Mouse (Mus musculus) ES-E14 (cell line): Measurements from ENCODE around the gene Abcc6. TPM values are rescaled to one million over a fixed set of nuclear protein-coding genes. Genes with fewer than 3 reads are reported as not detected.

Experiments used
- DNase-seq: peaks from one replicate; pipeline ENCODE4 v3.0.0-alpha.2; 2013; ENCODE audit warnings: low read depth, low spot score
- H3K27ac ChIP-seq: 2 replicates; pipeline ENCODE4 v1.5.1; 2012; ENCODE audit warnings: low read depth, mild to moderate bottlenecking, low read length, moderate library complexity, mixed read lengths; ENCODE audit not compliant: poor library complexity, insufficient read depth, severe bottlenecking
- H3K36me3 ChIP-seq: 2 replicates; pipeline ENCODE4 v1.6.1; 2012; ENCODE audit warnings: mild to moderate bottlenecking, low read length, moderate library complexity, mixed read lengths; ENCODE audit not compliant: control insufficient read depth, poor library complexity, insufficient read depth, severe bottlenecking
- H3K4me1 ChIP-seq, 2 experiments: fragments of 150-350 bp in 1 of 2; sonication (generic) in 1 of 2; 2 replicates each; pipeline ENCODE4 v1.6.1; 2012; ENCODE audit warnings: low read length in 2 of 2, mild to moderate bottlenecking in 1 of 2, mixed read lengths in 1 of 2; ENCODE audit not compliant: control insufficient read depth in 2 of 2, insufficient read depth in 2 of 2, poor library complexity in 1 of 2
- H3K4me3 ChIP-seq, 2 experiments: fragments of 150-350 bp in 1 of 2; sonication (generic) in 1 of 2; 2 replicates each; pipeline ENCODE4 v1.5.1; 2012; ENCODE audit warnings: low read length in 2 of 2, low read depth in 1 of 2, mild to moderate bottlenecking in 1 of 2, mixed read lengths in 1 of 2; ENCODE audit not compliant: insufficient read depth in 1 of 2, poor library complexity in 1 of 2, severe bottlenecking in 1 of 2
- H3K9ac ChIP-seq: 2 replicates; pipeline ENCODE4 v1.6.1; 2012; ENCODE audit warnings: low read depth, mild to moderate bottlenecking, low read length, mixed read lengths; ENCODE audit not compliant: poor library complexity, insufficient read depth, severe bottlenecking
- H3K9me3 ChIP-seq: fragments of 150-350 bp; sonication (generic); 2 replicates; pipeline ENCODE4 v1.6.1; 2012; ENCODE audit warnings: low read depth, mild to moderate bottlenecking, low read length; ENCODE audit not compliant: control insufficient read depth, insufficient read depth
- CHD2 ChIP-seq: IDR thresholded peaks from 2 replicates; pipeline ENCODE4 v1.6.1; 2014; ENCODE audit warnings: mild to moderate bottlenecking, low read depth, low read length, inconsistent platforms
- HCFC1 ChIP-seq: IDR thresholded peaks from 2 replicates; pipeline ENCODE4 v1.6.1; 2012; ENCODE audit warnings: low read length, inconsistent platforms, borderline replicate concordance; ENCODE audit not compliant: insufficient read depth
- MAFK ChIP-seq: IDR thresholded peaks from 2 replicates; pipeline ENCODE4 v1.6.1; 2014; ENCODE audit warnings: mild to moderate bottlenecking, low read depth, low read length, inconsistent platforms; ENCODE audit not compliant: insufficient read depth
- ZC3H11A ChIP-seq: IDR thresholded peaks from 2 replicates; pipeline ENCODE4 v1.6.1; 2012; ENCODE audit warnings: low read depth, mild to moderate bottlenecking, inconsistent platforms, low read length, borderline replicate concordance
- ZNF384 ChIP-seq: IDR thresholded peaks from 2 replicates; pipeline ENCODE4 v1.6.1; 2012; ENCODE audit warnings: low read depth, low read length, inconsistent platforms
- in situ Hi-C, 2 experiments: fragments of 600-800 bp; cut with MboI; formaldehyde crosslinking; loops; one replicate each; pipeline ENCODE4 v1.15.1; 2025; ENCODE audit warnings: low sequenced_read_pairs in 2 of 2, inconsistent platforms in 1 of 2; ENCODE audit not compliant: unreplicated experiment in 2 of 2
- total RNA-seq: library from RNA; depleted of rRNA; stranded (reverse); fragments of 300-350 nt; gene quantifications from 2 replicates; pipeline ENCODE4 v1.2.3, GENCODE M21; 2012

The Abcc6 gene
- total RNA-seq, 1 experiment = 4.7 TPM

GRCm38 (mm10) chr7:46037433-46037832 is 7.3 kb upstream of the Abcc6 start:
- Histone ChIP-seq H3K9ac (no peak overlapping the region), H3K9me3 (no peaks in the 10 kb centered on the region), H3K4me3 (no peak overlapping the region), H3K27ac (no peak overlapping the region), H3K4me1 (peaks cover 0 to 12% of the 10 kb centered on the region in 2 experiments; a peak in 2 of 4 replicates), H3K36me3 (peaks cover 16% of the 10 kb centered on the region)
- in situ Hi-C loops = no loop called here
- TF ChIP-seq ZC3H11A = no peak
- no peak for TF ChIP-seq HCFC1
- TF ChIP-seq MAFK = no peak
- no peak for TF ChIP-seq ZNF384
- TF ChIP-seq CHD2 = no peak
- no peak for DNase-seq

GRCm38 (mm10) chr7:46035468-46035867 is 5.4 kb upstream of the Abcc6 start:
- Histone ChIP-seq H3K9me3 (no peaks in the 10 kb centered on the region), H3K36me3 (peaks cover 6% of the 10 kb centered on the region; the same call in 1 of the 2 replicates), H3K4me1 (peaks cover 0 to 11% of the 10 kb centered on the region in 2 experiments; a peak in 2 of 4 replicates), H3K9ac (no peak overlapping the region), H3K27ac (no peak overlapping the region), H3K4me3 (no peak overlapping the region)
- no peak for TF ChIP-seq MAFK
- no peak for TF ChIP-seq HCFC1
- TF ChIP-seq CHD2 = no peak
- TF ChIP-seq ZNF384 = no peak
- TF ChIP-seq ZC3H11A = no peak
- no peak for DNase-seq
- in situ Hi-C loops = no loop called here

- in situ Hi-C loops = no loop called here
- no peak for DNase-seq
- TF ChIP-seq ZC3H11A = no peak
- H3K27ac ChIP-seq = no peak overlapping the region
- H3K9me3 ChIP-seq = no peaks in the 10 kb centered on the region
- peaks cover 6% of the 10 kb centered on the region; the same call in 1 of the 2 replicates for H3K36me3 ChIP-seq
- peaks cover 0 to 11% of the 10 kb centered on the region in 2 experiments; a peak in 2 of 4 replicates for H3K4me1 ChIP-seq
- H3K9ac ChIP-seq = no peak overlapping the region
- H3K4me3 ChIP-seq = no peak overlapping the region
Measured at GRCm38 (mm10) chr7:46034991-46035390, 4.9 kb upstream of the Abcc6 start.

- H3K36me3 ChIP-seq = peaks cover 6% of the 10 kb centered on the region; the same call in 1 of the 2 replicates
- TF ChIP-seq ZC3H11A (no peak), MAFK (no peak), ZNF384 (no peak), CHD2 (no peak), HCFC1 (no peak)
- no peak for DNase-seq
- peak overlapping the region; percentile 97 for H3K9ac ChIP-seq
- H3K9me3 ChIP-seq = no peaks in the 10 kb centered on the region
- no peak overlapping the region for H3K27ac ChIP-seq
- peak overlapping the region; percentile 96 to 97 for H3K4me3 ChIP-seq
- in situ Hi-C loops = no loop called here
- peaks cover 0 to 11% of the 10 kb centered on the region in 2 experiments; a peak in 2 of 4 replicates for H3K4me1 ChIP-seq
Measured at GRCm38 (mm10) chr7:46033870-46034337, 3.8 kb upstream of the Abcc6 start.

- peak within 1 kb of the TSS; percentile 97 for H3K9ac ChIP-seq
- peaks cover 4% of the 10 kb centered on the region; the same call in 1 of the 2 replicates for H3K36me3 ChIP-seq
- no peak within 1 kb of the TSS for H3K27ac ChIP-seq
- peaks cover 0 to 11% of the 10 kb centered on the region in 2 experiments; a peak in 2 of 4 replicates for H3K4me1 ChIP-seq
- no peaks in the 10 kb centered on the region for H3K9me3 ChIP-seq
- DNase-seq = peak; percentile 91
- no peak for TF ChIP-seq ZC3H11A
- TF ChIP-seq HCFC1 = peak; percentile 55; the same call in 1 of the 2 replicates
- H3K4me3 ChIP-seq = peak within 1 kb of the TSS; percentile 96 to 97
- in situ Hi-C loops = no loop called here
Measured at GRCm38 (mm10) chr7:46033109-46033869, 3.2 kb upstream of the Abcc6 start, which contains the start of gene Nomo1. TSS of gene Nomo1 (plus strand) at chr7:46033698.
